Mouse (Mus musculus) heart, postnatal 0 days (tissue): ENCODE data around the gene Stil.

ENCODE experiments used
- CTCF ChIP-seq: IDR thresholded peaks from 2 replicates; pipeline ENCODE4 v1.5.1; 2016; ENCODE audit warnings: antibody characterized with exemption, control low read depth, low read depth
- EP300 ChIP-seq: IDR thresholded peaks from 2 replicates; pipeline ENCODE4 v1.6.1; 2016; ENCODE audit warnings: antibody characterized with exemption, low read depth

DNA sequence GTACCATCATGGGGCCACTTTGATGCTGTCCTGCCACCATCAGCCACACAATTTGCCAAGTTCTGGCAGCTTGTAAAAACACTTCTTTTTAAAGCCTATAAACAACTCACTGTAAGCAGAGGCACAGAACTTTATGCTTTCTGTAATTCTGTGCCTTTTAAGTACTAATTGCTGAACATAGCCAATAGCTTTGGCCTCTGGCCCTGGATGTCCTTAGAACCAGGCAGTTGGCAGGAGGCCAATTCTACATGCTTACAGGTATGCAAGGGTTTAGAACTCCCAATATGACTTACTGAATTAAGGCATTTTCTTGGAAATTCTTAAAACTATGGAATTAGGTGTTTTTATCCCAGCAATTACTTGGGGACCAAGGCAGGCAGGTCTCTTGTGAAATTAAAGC, 42.6 kb upstream of the Stil start:
- TF ChIP-seq CTCF (no peak), EP300 (no peak)
